Mouse (Mus musculus) heart, postnatal 14 days (tissue): Measurements from ENCODE around the gene Itga3. TPM values are rescaled to one million over a fixed set of nuclear protein-coding genes. Genes with fewer than 3 reads are reported as not detected.

Experiments
- DNase-seq, 2 experiments: peaks; one replicate each; pipeline ENCODE4 v3.0.0; 2021 to 2022
- intact Hi-C: fragments of 180-260 bp; cut with DNase I; formaldehyde crosslinking; loops from one replicate; pipeline ENCODE4 v1.15.1; 2025
- total RNA-seq, 2 experiments: library from RNA; stranded (reverse); gene quantifications; 2 replicates each; pipeline ENCODE4 v1.2.3; 2021

The Itga3 gene
- total RNA-seq, 2 experiments from 2014 or later, result 13.5 to 15.6 TPM

DNA sequence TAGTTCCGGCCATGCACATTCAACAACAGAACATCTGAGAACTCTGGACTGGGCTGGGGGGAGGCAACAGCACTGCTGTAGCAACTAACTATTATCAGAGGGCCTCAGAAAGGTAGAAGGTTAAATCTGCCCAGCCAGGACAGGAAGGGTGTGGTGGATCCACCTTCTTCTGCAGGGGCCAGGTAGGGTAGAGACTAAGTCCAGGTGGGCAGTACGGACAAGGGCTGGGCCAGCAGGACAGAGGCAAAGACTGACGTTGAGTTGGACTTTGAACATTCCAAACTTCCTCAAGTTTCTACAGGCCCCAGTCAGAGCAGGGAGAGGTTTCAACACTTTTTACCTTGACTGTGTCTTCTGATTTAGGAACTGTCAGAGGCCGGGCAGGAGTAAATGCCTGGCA, 1.9 kb downstream of the Itga3 start:
- intact Hi-C loops, result no loop called here
- no peak for DNase-seq

DNA sequence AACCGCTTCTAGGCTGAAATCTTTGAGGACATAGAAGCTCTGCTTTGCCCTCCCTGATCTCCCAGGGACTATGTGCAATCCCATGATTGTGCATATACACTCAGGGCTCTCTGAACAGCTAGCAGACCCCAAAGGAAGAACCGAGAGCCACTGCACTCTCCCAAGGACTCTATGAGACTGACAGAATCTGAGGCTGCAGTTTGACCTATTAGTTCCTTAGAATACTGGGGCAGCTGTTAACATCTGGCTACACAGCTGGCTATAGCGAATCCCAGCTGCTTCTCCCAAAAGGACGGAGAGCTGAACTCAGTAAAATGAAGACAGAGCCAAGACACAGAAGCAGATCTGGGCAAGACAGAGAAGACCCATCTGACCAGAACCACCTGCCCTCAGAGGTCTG, 2.8 kb downstream of the Itga3 start:
- DNase-seq, result peak; percentile 40 to 66
- intact Hi-C loops, result no loop called here

DNA sequence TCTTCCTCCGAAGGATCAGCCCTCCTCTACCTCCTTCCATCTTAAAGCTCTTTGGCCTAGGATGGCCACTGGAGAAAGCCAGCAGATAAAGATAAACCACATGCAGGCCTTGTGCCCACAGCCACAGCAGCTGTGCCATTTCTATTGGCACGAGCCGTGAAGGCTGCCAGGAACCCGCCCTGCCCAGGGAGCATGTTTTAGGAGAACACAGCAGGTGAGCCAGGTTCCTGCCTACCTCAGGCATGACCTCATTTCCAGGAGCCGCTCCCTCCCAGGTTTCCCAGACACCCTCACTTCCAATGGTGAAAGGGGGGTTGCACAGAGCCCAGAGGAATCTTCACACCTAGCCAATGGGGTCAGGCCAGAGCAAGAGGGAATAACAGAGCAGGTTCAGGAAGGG, 3.8 kb downstream of the Itga3 start:
- DNase-seq, result no peak
- intact Hi-C loops, result no loop called here

DNA sequence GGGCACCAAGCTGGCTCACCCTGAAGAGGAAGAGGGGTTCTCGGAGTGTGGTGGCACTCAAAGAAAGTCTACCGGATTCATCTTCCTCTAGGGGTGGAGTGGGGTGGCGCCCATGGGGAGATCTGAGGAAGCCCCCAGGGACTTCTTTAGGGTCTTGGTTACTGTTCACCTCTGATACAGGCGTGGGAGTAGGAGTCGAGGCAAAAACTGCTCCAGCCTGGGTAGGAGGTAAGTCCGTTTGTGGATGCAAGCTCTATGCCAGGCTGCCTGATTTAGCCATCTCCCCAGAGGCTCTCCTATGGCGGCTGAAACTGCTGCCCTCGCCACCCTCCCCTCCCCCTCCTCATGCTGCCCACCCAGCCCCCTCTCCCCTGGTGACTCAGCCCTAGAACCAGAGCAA, 4.5 kb downstream of the Itga3 start:
- intact Hi-C loops, result no loop called here
- no peak for DNase-seq

DNA sequence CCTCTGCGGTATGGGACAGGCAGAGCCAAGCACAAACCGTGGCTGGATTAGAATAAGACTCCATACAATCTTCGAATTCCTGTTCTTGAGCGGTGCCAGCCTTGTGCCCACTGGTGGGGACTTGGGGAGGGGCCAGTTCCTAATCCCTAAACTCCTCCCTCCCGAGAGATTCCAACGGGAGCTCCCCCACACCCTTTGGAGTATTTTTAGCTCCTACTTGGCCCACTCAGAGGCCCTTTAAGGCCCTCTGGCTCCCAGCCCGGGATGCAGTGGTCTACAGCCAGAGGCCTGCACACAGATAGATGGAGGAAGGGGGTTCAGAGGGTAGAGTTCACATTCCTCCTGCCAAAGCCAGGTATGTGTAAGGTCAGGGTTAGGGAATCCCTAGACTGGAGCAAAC, 5.3 kb downstream of the Itga3 start:
- peak; percentile 63 to 83 for DNase-seq
- intact Hi-C loops, result no loop called here

DNA sequence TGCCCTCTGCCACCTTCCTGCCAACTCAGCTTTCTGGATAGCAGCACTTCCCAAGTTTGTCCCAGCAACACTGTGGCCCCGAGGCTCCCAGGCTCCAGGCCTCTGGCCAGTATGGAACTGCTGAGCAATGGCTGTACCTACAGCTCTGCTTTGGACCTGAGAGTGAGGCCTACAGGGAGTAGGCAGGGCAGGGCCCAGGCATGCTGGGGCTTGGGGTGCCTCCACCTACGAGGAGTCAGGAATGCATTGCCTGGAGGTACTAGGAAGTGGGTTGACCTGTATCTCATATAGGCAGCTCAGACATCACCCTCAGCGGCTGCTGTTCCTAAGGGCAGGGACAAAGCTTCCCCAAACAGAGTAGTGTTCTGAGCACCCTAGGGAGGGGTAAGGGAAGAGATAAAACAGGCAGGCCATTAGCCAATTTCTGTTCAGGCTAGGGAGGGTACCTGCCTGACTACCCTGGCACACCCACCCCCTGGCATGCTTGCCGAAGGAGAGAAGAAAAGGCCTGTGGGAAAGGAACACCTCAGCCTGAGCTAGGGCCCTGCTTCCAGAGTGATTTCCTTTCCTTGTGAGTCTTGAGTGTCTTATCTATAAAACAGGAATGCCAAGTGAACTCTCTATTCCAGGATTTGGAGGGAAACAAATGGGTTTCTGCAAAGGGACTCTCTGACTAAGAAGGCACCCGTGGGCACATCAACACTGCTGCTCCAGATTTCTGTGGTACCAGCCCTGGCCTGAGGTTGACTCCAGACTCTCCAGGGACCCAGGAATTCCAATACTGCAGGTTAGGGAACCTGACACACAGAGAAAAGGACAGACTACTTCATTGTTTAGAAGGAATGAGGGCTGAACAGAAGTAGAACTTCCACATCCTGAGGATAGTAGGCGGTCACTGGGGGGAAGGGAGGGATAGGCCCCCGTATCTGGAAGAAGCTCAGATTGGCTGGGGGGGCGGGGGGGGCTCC, 6.2 kb downstream of the Itga3 start:
- intact Hi-C loops, result no loop called here
- DNase-seq, result no peak

DNA sequence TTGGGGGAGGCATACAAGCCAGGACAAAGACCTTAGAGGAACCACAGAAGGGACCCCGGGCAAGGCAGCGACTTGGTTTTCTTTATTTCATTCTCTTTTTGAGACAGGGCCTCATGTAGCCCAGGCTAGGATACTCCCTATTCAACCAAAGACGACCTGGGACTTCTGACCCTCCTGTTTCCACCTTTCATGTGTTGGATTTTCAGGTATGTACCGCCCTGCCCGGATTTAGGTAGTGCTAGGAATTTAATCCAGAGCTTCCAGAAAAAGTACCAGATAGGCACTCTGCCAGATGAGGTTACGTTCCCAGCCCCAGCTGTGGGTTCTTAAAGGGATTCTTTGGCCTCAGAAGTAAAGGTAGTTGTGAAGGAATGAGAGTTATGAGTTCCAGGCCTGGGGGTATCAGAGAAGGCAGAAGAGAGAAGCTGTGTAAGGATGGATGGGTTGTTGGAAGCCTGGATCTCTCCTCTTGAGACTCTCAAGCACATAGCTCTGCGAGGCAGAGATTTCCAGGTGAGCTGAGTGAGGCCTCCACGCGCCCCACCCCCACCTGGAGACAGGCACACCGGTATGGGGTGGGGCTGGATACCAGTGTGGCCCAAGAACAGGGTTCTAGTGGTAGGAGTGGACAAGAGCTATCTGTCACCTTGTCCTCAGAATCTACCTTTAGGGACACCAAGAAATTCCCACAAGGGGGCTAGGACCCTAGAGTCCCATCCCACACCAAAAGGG, 7.2 kb downstream of the Itga3 start:
- intact Hi-C loops, result no loop called here
- no peak for DNase-seq

DNA sequence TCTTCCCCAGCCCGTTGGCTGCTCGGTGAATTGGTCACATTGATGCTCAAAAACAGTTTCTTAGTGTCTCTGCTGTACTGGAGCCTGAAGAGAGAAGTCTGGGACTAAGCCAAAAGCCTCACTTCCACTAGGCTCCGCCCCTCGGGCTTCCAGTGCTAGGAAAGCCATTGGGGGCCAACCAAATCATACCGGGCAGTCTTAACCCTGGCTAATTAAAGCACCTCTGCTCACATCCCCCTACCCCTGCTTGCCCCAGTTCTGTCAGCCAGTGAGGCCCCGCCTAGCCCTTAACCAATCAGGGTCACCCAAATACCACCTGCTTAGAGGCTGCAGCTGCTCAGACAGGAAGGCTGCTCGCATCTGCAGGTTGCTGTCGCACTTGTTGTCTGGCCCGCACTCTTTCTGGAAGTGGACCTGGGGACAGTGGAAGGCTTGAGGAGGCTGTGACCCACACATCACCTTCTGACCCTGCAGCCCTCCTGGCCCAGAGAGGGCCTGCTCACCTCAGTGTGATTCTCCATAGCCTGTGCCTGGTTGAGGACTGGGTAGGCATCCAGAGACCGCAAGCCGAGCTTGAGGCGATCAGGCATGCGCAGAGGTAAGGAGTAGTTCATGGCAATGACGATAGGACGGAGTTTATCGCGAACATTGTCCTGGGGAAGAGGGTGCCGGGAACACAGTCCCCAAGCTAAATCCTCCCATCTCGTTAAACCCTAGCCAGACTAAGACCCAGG, 19.7 kb downstream of the Itga3 start:
- no peak for DNase-seq
- intact Hi-C loops, result no loop called here

DNA sequence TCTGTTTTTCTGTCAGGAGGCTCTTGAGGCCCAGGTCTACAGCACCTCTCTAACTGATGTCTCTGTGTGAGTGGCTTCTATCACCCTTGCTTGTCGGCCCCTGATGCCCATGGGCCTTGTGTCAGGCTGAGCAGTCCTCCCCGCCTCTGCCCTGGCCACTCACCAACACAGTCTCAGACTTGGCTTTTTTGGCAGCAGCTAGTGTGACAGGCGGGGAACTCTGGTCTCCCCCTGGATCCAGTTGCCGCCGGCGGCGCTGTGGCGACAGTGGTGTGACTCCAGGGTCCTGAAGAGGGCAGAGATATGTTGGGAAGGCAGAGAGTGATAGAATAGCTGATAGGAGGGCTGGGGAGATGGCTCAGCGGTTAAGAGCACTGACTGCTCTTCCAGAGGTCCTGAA, 23.5 kb downstream of the Itga3 start:
- no peak for DNase-seq
- intact Hi-C loops, result no loop called here

DNA sequence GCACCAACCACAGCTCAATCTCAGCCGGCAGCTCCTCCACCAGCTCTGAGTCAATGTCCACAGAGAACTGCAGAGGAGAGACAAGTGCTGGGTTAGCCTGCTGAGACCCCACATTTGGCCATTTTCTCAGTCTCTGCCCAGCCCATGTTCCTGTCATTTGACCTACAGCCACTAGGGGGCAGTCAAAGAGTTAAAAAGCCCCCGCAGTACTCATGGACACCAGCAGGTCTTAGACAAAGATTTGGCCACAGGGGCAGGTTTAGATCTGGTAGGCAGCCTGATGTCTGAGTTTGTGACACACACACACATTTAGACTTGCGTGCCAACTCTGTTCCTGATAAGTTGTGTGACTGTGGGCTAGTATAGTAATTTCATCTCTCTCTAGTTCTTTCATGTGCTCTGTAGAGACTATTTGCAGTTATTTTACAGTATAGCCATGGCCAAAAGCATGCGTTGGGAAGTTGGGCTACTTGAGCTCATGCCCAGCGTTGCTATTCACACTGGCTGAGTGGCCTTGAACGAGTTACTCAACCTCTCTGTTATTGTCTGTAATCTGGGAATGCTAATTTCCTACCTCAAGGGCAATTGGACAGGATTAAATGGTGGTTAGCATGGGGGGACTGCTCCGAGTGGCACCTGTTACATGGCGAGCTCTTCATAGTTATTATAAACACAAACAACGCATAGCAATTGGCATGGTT, 29.5 kb downstream of the Itga3 start:
- intact Hi-C loops, result loop anchor here (1.0 kb wide), 1 partner anchor 60 kb away; no protein-coding TSS in a partner anchor
- DNase-seq, result peak; percentile 55 to 74

DNA sequence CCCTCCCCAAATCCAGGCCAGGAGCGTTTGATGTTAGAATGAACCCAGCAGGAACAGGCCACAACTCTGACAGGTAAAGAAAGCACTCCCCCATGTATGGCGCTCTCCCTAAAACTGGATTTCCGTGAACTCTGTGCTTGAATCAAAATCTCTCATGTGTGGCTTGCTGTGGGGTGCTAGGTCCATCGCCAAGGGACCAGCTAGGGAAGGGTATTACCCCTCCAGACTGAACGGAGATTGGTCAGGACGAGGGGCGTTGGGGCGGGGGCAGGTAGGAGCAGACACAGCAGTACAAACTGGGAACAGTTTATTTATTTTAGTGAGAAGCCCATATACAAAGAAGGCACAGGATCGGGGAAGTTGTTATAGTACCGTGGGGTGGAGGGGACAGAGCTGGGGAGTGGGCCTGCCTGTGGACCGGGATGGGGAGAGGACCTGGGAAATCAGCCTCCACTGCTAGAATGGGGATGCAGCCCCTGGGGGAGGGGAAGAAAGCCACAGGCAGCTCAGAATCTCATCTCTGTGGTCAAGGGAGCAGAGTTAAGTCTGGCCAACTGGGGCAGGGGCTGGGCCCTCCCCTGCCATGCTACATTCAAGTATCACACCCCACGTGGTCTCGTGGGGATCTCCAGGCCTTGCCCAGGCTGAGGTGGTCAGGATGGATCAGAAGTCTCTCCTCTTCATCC, 32.3 kb downstream of the Itga3 start:
- intact Hi-C loops, result loop anchor here (5.0 kb wide), 3 partner anchors 67 to 213 kb away; partner anchors contain the start of genes Col1a1 and Sgca

DNA sequence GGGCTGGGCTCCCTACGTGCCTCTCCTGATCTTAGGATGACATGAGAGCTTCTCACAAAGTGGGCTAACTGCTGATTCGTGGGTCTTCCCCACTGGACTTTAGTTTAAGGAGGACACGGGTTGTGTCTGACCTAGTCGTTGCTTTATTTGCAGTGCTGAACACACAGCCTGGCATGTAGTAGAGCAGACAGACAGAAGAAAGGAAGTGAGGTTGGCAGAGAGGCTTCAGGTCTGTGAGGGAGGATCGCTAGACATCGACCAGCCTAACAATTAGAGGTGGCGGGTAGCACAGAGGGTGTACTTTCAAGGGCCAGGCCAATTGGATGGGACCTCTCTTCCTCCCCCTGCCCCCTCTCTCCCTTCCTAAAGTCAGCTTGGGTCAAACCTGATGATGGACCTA, 33.0 kb downstream of the Itga3 start:
- DNase-seq, result no peak
- intact Hi-C loops, result loop anchor here (5.0 kb wide), 3 partner anchors 66 to 214 kb away; partner anchors contain the start of genes Col1a1 and Sgca

More for the DNA sequence above, 32.3 kb downstream of the Itga3 start:
- DNase-seq, result no peak

DNA sequence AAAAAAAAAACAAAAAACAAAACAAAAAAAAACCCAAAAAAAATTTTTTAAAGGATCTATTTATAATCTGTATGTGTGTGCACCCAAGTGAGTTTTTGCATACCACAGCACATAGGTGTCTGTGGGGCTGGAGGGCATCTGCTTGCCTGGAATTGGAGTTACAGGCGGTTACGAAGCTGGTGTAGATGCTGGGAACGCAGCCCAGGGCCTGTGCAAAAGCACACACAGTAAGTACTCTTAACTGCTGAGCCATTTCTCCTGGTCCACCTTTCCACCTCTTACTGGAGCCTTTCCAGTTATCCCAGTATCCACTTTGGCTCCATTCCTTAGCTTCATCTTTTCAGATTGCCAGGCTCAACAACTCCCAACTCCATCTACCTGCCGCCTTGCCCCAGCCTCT, 33.5 kb downstream of the Itga3 start:
- no peak for DNase-seq
- intact Hi-C loops, result loop anchor here (5.0 kb wide), 3 partner anchors 66 to 214 kb away; partner anchors contain the start of genes Col1a1 and Sgca

DNA sequence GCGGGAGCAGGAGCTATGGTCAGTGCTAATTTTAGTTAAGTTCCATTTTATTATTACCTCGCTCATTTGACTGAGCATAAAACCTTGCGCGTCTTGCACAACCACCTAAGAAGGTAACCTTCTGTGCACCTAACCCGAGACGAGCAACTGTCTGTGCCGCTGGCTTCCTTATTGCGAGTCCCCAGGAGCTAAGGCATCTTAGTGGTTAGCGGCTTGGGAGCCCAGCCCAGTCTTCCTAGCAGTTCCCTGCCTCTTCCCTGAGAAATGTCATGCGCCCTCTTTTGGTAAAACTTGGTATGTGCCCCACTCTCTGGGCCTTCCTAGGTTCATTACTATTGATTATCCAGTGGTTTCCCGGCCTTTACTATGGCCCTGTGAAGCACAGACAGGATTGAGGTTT, 34.5 kb downstream of the Itga3 start:
- intact Hi-C loops, result loop anchor here (5.0 kb wide), 3 partner anchors 65 to 215 kb away; partner anchors contain the start of genes Col1a1 and Sgca
- peak; percentile 83 to 89 for DNase-seq

DNA sequence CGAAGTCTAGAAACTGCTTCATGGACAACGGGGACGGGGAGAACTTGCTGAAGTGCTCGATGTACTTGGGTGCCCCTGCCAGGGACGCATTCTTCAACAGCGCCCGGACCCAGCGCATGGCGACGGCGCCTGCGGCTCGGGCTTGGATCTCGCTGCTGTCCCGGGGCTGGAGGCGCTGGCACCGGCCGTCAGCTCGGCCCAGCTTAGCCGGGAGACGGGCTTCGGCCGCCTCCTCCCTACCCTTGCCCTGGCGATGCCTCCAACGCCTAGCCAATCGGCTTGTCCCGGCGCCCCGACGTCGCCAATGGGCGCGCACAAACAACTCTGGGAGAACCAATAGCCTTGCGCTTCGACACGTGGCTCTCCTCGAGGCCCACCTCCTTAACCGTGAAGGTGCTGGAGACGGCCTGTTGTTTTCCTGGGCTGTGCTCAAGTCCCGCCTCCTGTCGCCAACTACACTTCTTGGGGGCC, 35.4 kb downstream of the Itga3 start, which contains the start of gene Pdk2:
Gene Pdk2 (minus strand): TSS at position 216 of the 471 bp plus-strand sequence.
- DNase-seq, result peak; percentile 95
- intact Hi-C loops, result loop anchor here (5.0 kb wide), 3 partner anchors 64 to 216 kb away; partner anchors contain the start of genes Col1a1 and Sgca

DNA sequence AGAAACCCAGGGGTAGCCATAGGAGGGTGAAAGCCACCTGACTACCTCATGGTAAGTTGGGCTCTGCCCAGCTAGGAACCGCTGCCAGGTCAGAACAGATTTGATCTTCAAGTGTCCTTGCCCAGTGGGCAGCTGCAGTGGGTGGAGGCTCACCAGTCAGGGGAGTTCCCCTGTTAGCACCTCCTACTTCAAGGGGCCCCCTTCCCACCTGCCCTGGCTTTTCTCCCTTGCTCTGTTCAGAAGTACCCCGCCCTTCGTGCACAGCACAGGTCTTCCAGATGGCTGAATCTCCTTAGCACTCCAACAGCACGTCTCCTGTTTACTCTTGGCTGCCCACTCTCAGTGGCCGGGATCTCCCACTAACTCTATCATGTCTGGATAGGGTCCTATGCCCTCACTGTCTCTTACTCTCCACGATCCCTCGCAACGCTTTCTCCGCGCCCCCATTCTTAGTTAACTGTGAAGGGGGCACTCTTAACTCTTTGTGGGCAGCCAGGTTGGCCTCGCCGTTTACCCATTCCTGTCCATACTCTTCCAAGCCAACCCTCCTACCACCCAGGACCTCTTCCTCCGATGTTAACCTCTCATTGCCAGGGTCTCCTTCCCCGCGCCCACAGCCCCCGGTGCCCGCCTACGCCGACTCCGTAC, 36.0 kb downstream of the Itga3 start:
- intact Hi-C loops, result loop anchor here (5.0 kb wide), 3 partner anchors 63 to 217 kb away; partner anchors contain the start of genes Col1a1 and Sgca
- DNase-seq, result peak; percentile 70 to 81

DNA sequence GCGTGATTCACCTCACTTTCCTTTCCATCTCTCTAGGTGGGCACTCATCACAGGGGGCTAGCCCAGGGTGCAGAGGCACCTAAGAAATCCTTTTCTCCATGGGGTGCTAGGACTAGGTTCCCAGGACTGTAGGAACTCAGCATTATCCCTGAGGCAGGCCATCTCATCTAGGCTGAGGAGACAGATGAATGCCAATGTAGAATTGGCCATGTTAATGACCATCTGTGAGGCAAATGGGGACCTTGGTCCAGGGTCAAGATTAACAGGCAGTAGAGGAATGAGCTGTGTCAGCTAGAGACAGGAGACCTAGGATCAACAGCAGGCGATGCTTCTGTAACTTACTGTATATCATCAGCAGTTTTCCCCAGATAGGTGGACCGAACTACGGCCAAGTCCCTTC, 36.8 kb downstream of the Itga3 start:
- DNase-seq, result no peak
- intact Hi-C loops, result loop anchor here (5.0 kb wide), 3 partner anchors 62 to 218 kb away; partner anchors contain the start of genes Col1a1 and Sgca
